Mouse (Mus musculus): ENCODE results near the gene Hipk4.
A peak's percentile ranks its signal among the peaks of the same experiment; 100 is the strongest.
"Not testable (repeated sequence)": the region's sequence is repeated elsewhere in the genome, so short reads cannot be mapped to it uniquely, and the experiment has no call there.

Gene Hipk4

DNA sequence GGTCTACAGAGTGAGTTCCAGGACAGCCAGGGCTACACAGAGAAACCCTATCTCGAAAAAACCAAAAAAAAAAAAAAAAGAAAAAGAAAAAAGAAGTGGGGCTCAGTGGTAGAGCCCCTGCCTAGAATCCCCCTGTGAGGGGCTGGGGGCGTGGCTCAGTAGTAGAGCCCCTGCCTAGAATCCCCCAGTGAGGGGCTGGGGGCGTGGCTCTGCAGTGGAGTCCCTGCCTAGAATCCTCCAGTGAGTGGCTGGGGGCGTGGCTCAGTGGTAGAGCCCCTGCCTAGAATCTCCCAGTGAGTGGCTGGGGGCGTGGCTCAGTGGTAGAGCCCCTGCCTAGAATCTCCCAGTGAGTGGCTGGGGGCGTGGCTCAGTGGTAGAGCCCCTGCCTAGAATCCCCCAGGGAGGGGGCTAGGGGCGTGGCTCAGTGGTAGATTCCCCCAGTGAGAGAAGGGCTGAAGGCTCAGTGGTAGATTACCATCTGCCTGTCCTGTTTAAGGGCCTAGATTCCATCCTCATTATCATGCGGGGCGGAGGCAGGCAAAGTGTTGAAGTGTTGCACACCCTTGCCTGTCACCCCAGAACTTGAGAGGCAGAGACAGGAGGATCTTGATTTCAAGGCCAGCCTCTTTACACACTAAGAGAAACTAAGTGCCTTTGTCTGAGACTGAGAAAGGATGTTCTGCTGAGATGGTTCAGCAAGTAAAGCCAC lies 28.3 kb upstream of the Hipk4 start:
- not testable (repeated sequence) for DNase-seq (ENCODE audit: extremely low spot score, low read depth, low spot score)

DNA sequence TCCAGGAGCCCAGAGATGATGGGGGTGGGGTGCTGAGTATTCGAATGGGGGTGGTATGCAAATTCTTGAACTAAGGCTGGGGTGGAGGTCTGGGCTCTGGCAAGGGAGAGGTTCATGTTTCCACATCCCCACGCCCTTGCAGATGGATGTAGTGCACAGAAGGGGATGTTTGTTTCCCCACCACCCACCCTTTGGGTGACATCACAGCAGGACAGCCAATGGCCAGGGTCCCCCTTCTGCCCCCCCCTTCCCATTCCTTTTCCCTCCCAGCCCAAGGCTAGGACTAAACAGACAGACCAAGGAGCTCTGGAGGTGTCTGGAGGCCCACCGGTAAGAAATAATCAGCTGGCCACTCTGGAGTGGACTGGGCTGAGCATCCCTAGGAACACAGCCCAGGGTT lies 24.0 kb upstream of the Hipk4 start, which contains the start of gene Prx:
Gene Prx, plus strand, starts transcription at position 289 of the 400 bp plus-strand sequence.
- DNase-seq (ENCODE audit: extremely low spot score, low read depth, low spot score), result no peak

DNA sequence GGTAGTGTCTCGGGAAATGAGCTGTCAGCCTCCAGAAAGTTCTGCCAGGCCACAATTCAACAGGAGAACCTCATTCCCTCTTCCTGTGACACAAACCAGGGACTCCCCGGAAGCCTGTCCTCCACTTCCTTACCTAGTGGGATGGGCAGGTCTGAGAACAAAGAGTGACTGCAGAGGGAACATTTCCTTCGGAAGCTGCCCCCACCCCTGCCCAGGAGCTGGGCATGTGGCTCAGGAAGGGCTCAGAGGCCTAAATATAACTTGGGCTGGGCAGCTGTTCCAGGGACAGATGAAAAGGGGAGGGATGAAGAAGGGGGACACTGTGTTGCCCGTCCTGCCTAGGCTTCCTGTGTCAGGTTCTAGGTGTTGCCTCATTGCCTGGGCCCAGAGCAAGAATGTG lies 21.4 kb upstream of the Hipk4 start:
- no peak for DNase-seq (ENCODE audit: extremely low spot score, low read depth, low spot score)

DNA sequence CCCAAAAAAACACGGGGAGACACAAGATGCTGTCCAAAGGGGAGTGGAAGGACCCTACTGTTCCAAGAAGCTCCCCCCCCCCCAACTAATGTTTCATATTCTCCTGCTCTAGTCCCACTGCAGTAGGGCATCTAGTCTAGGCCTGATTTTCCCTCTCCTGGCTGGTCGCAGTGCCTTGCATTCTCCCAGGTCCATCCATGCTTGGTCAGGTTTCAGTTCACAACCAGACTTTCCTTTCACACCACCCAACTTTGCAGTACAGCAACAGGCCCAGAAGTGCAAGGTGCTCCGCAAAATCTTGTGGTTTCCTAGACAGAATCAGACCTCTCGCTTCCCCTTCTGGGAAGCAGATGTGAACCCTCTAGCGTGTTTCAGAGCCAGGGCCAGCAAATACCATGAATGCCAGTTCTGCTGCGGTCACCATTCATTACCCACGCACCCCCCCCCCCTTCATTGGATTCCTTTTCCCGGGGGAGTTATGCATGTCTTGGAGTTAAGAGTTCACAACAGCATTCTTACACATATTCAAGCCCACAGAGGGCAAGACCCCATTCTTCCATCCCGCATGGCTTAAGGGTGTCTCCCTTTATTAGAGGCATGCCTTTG lies 16.2 kb upstream of the Hipk4 start:
- DNase-seq (ENCODE audit: extremely low spot score, low read depth, low spot score), result no peak

DNA sequence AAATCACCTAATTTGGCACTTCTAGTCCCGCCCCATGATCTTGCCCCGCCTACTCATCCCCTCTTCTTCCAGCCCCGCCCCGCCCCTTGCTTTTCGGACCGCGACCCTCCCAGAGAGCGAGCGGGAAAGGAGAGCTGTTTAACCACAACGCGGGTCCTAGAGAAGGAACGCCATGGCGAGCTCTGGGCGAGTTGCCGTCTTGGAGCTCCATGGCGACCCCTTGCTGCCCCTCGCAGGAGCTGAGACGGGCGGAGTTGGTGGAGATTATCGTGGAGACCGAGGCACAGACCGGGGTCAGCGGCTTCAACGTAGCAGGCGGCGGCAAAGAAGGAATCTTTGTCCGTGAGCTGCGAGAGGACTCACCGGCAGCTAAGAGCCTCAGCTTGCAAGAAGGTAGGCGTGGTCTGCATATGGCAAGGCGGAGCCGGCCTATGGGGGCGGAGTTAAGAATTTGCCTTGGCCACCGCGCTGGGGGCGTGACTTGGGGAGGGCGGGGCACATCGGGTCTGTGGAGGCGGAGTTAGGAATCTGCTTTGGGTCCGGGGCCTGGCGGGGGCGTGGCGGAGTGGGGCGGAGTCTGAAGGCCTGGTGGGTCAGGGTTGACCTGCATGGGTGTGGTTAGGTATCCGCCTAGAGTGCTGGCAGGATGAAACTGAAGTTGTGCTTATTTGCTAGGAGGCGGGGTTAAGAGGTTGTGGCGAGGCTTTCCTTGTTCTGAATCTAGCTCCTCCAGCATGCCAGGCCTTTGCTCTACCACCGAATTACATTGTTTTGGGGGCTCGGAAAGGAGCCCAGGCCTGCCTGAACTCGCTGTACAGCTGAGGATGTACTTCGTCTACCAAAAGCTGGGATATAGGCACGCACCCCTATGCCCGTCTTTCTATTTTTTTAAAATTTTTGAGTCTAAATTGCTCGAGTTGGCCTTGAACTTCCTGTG lies 15.1 kb upstream of the Hipk4 start:
- peak; percentile 90 for DNase-seq (ENCODE audit: extremely low spot score, low read depth, low spot score)

DNA sequence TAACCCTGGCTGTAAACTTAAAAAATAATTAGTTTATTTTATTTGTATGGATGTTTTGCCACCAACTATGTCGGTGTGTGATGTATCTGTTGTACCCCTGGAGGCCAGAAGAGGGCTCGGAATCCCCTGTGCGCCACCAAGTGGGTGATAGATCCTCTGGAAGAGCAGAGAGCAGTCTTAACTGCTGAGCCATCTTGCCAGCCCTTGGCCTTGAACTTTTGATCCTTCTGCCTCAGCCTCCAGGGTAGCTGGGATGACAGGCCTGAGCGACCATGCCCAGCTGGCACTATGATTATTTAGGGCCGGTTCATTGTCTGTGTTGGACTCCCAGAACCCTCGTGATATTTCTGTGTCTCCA lies 14.4 kb upstream of the Hipk4 start:
- DNase-seq (ENCODE audit: extremely low spot score, low read depth, low spot score), result no peak

DNA sequence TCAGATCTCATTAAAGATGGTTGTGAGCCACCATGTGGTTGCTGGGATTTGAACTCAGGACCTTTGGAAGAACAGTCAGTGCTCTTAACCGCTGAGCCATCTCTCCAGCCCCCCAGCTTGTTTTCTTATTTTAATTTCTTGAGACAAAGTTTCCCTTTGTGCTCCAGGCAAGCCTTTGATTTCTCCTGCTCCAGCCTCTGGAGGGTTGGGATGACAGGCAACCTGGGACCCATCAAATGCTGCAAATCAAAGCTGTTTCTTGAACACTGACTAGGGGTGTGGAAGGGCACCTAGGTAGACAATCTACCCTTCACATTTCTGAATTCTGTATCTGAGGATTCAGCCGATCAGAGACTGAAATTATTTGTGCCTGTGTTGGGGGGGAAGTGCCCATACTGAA lies 12.3 kb upstream of the Hipk4 start:
- DNase-seq (ENCODE audit: extremely low spot score, low read depth, low spot score), result no peak

DNA sequence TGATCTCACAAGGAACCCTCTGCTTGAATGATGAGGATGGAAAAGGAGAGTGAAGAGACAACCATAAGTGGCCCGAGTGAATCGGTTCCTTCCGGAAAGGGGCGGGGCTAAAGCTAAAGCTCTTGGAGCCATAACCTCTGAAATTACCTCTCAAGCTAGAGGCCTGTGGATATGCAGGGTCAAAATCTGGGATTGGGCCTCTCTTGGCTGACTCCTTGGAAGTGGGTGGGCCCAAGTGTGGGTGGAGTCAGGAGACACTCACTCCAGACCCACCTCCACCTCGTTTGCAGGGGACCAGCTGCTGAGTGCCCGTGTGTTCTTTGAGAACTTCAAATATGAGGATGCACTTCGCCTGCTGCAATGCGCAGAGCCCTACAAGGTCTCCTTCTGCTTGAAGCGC lies 8.1 kb upstream of the Hipk4 start:
- DNase-seq (ENCODE audit: extremely low spot score, low read depth, low spot score), result no peak

DNA sequence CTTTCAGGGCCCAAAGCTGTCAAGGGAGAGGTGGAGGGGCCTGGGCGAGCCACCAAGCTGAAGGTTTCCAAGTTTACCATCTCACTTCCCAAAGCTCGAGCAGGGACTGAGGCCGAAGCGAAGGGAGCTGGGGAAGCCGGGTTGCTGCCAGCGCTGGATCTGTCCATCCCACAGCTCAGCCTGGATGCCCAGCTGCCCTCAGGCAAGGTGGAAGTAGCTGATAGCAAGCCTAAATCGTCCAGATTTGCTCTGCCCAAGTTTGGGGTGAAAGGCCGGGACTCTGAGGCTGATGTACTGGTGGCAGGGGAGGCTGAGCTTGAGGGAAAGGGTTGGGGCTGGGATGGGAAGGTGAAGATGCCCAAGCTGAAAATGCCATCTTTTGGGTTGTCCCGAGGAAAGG lies 4.8 kb upstream of the Hipk4 start:
- DNase-seq (ENCODE audit: extremely low spot score, low read depth, low spot score), result no peak

DNA sequence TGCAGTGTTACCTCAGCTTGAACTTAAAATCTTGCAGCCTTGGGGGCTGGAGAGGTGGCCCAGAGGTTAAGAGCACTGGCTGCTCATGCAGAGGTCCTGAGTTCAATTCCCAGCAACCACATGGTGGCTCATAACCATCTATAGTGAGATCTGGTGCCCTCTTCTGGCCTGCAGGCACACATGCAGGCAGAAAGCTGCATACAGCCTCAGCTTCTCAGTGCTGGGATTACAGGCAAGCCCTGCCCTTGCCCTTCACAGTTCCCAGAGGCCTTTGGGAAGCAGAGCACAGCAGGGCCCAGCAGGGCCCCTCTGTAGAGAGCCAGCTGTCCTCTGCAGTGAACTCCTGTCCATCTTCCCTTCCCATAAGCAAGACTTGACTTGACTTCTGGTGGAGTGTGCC lies 3.0 kb upstream of the Hipk4 start:
- no peak for DNase-seq (ENCODE audit: extremely low spot score, low read depth, low spot score)

DNA sequence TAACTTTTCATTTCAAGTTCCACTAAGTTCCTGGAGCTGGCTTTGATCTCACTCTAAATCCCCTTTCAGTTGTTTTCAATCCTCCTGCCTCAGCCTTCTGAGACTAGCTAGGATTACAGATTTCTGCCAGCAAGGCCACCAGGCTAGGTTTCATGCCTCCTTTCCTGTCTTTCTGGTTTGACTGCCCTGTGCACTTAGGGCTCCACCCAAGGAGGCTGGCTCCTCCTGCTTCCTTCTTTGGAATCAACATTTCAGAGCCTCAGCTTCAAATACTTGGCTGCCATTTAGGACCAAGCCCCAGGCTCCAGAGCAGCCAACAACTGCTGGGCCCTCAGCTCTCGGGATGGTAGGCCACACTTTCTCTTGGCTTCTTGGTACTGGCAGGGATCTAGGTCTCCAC lies 2.5 kb upstream of the Hipk4 start:
- no peak for DNase-seq (ENCODE audit: extremely low spot score, low read depth, low spot score)

DNA sequence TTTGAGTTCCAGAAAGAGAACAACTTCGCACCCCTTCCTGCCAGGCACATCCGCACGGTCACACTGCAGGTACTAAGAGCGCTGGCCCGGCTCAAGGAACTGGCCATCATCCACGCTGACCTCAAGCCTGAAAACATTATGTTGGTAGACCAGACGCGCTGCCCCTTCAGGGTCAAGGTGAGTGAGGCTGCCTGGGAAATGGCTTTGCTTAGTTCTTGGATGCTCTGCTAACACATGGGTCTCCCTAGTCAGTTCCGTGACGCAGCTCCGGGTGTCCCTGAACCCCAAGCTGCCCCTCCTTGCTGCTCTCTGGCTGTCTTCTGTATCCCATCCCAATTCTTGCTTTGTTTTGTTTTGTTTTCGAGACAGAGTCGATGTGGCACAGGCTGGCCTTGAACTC lies 738 bp downstream of the Hipk4 start:
- DNase-seq (ENCODE audit: extremely low spot score, low read depth, low spot score), result no peak

DNA sequence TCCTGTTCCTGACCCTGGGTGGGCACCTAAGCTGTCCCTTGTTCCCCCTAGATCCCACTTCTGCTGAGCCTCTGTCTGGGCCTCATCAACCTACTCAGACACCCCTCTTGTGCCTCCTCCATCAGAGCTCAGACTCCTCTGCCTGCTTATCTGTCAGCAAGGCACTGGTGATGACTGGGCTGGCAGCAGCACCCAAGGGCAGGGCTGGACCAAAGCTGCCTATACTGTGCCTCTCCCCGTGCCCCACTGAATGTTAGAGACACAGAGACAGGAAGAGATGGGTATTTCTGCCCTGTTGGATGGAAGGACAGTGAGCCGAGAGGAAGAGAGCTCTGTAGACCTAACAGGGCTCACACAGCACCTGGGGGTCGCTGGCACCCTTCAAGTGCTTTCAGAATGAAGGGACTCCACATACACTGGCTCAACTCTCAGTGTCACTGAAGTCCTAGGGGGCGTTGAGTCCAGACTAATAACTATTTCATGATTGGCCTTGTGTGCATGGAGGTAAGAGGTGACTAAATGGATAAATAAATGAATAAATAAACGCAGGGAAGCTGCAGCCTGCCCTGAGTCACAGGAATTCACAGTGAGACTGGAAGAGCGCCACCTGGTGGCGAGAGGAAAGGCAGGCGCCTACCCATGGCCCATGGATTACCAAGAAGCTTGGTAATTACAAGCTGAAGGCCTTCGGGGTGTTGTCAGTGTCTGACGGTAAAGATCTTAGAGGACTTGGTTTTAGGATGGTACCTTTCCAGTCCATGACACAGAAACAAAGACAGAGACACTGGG lies 3.2 kb downstream of the Hipk4 start:
- peak; percentile 68 for DNase-seq (ENCODE audit: extremely low spot score, low read depth, low spot score)

DNA sequence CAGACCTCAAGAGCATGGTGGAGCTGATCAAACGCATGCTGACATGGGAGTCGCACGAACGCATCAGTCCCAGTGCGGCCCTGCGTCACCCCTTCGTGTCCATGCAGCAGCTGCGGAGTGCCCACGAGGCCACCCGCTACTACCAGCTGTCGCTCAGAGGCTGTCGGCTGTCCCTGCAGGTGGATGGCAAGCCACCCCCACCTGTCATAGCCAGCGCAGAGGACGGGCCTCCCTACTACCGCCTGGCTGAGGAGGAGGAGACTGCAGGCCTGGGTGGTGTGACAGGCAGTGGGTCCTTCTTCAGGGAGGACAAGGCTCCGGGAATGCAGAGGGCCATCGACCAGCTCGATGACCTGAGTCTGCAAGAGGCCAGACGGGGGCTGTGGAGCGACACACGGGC lies 6.0 kb downstream of the Hipk4 start:
- DNase-seq (ENCODE audit: extremely low spot score, low read depth, low spot score), result no peak

DNA sequence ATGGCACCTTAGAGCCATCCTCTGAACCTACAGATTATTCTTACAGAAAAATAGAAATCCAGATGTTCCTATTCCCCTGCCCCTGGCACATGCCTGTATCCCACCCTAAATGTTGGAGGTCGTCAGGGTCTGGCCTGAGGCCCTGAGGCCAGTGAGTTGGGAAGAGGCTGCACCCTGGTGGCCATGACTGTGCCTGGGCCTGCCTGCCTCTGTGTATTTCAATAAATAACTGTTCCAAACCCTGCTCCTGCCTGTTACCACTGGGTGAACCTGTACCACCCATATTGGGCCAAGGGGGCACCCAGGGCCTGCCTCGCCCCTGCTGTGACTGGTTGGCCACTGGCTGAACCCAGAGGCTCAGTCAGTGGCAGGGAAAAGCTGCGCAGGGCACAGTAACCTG lies 7.9 kb downstream of the Hipk4 start:
- no peak for DNase-seq (ENCODE audit: extremely low spot score, low read depth, low spot score)

DNA sequence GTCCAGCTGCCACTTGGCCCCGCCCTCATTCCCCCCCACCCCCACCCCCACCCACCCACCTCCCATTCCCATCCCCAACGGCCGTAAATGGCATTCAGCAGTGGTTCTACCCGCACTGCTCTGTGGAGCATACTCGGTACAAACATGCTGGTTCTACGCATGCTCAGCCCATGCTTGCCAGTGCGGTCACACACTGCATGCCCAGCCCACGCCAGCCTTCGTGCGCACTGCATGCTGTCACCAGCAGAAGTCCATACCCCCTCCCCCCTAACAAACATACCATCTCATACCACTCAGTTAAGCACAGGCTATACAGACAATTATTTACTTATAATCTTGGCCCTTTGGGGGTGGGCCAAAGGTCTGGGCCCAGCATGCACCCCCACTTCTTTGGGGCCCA lies 8.6 kb downstream of the Hipk4 start:
- DNase-seq (ENCODE audit: extremely low spot score, low read depth, low spot score), result no peak

DNA sequence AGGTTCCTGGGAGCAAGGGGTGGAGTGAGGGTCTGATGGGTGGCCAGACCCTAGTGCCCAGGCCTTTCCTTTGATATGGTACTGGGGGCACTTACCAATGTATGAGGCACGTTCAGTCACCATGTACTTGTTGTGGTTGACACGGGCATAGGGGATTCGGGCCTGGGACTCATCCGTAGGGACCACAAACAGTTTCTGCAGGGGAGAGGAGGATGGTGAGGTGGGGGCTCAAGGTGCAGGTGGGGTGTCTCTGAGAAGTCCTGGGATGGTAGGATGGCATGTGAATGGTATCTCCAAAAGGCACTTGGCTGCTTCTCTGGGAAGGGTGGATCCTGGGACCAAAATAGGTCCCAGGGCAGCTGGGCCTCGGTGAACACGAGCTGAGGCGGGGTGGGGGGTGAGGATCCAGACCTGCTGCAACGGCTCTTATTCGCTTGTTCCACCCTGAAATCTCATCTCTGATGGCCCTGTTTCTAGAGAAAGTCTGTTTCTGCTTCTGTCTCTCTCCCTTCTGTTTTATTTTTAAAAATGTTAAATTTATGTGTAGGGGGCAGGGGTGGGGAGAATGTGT lies 9.5 kb downstream of the Hipk4 start:
- no peak for DNase-seq (ENCODE audit: extremely low spot score, low read depth, low spot score)

DNA sequence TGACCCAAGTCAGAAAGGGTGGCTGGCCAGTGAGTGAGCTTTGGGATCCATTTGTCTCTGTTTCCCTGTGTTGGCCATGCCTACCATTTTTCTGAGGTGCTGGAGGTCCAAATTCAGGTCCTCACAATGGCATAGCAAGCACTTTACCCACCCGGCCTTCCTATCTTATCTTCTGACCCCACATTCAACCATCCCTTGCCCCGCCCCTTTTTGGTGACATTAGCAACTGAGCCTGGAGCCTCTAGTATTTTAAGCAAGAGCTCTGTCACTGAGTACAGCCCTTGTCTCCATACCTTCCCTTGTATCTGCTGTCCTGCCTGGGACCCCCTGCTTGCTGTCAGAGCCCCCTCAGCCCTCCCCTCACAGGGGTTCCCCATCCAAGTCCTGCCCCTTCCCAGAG lies 12.3 kb downstream of the Hipk4 start:
- DNase-seq (ENCODE audit: extremely low spot score, low read depth, low spot score), result no peak

DNA sequence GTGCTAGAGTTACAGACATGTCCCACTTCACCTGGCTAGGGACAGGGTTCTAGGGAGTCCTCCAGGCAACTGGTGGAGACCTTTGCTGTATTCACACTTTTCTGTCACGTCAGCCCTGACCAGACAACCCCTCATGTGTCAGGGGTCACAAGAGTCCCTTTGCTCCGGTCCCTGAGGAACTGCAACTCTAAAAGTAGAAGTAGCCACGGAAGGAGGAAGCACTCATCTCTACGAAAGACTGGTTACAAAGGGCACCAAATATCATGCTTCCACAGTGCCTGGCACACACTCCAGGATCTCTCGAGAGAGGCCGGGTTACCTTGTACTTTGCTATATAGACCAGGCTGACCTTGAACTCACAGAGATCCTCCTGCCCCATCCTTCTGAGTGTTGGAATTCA lies 13.6 kb downstream of the Hipk4 start:
- DNase-seq (ENCODE audit: extremely low spot score, low read depth, low spot score), result no peak

DNA sequence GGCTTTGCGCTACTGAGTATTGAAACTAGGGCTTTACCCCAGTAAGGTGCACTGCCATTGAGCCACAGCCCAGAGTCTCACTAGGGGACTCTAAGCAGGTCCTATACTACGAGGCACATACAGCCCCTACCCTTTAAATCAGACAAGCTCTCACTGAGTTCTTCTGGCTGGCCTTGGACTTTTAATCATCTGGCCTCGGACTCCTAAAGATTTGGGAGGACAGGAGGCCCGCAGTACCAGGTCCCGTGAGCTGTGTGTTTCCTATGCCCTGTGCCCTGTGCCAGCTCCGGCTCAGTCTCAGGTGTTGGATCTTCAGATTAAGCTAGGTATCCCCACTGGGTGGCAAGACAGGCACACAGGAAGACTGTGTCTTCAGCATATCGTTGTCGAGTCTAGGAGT lies 14.9 kb downstream of the Hipk4 start:
- DNase-seq (ENCODE audit: extremely low spot score, low read depth, low spot score), result no peak

DNA sequence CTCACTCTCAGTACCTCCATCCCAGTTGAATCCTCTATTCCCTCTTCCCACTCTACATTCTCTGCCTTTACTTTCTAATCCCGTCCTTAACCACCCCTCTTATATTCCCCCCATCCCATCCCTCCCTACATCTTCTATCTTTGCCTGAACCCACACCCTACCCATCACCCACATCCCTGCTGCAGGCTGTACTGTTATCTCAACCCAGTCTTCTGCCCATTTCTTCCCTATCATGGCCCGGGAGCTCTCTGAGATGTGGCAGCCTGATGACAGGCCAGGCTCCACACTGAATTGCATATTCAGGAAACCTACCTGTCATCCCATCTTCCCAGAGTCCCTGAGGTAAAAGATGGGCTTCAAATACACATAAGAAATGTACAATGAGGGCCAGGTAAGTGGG lies 15.7 kb downstream of the Hipk4 start:
- no peak for DNase-seq (ENCODE audit: extremely low spot score, low read depth, low spot score)

All from hindlimb bud, embryonic 11.5 days (tissue).